Mouse (Mus musculus) heart, adult 8-10 months (tissue): ENCODE data around the gene Slc30a1. TPM values are rescaled to one million over a fixed set of nuclear protein-coding genes. Genes with fewer than 3 reads are reported as not detected.
A peak's percentile ranks its signal among the peaks of the same experiment; 100 is the strongest.

Experiments used
- DNase-seq: peaks from one replicate; pipeline ENCODE4 v3.0.0; 2022; ENCODE audit warnings: low spot score
- total RNA-seq, 4 experiments: library from RNA; stranded (reverse); gene quantifications; 2 replicates each; pipeline ENCODE4 v1.2.4; 2022

Gene Slc30a1
- total RNA-seq, 4 experiments from 2014 or later = 16.2 to 19.5 (median 16.6) TPM

GRCm38 (mm10) chr1:191896806-191897552, 9.6 kb upstream of the Slc30a1 start:
- DNase-seq = peak; percentile 57

GRCm38 (mm10) chr1:191905637-191906533, 682 bp upstream of the Slc30a1 start:
- DNase-seq = no peak

- peak; percentile 55 for DNase-seq
Observed at GRCm38 (mm10) chr1:191907431-191907810, 854 bp downstream of the Slc30a1 start.

- DNase-seq = no peak
Observed at GRCm38 (mm10) chr1:191908906-191909305, 2.3 kb downstream of the Slc30a1 start.

DNA sequence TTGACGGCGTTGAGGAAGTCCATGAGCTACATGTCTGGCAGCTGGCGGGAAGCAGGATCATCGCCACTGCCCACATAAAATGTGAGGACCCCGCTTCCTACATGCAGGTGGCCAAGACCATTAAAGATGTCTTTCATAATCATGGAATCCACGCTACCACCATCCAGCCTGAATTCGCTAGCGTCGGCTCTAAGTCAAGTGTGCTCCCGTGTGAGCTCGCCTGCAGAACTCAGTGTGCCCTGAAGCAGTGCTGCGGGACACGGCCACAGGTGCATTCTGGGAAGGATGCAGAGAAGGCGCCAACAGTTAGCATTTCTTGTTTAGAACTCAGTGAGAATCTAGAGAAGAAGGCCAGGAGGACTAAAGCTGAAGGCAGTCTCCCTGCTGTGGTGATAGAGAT, 2.7 kb downstream of the Slc30a1 start:
- no peak for DNase-seq

DNA sequence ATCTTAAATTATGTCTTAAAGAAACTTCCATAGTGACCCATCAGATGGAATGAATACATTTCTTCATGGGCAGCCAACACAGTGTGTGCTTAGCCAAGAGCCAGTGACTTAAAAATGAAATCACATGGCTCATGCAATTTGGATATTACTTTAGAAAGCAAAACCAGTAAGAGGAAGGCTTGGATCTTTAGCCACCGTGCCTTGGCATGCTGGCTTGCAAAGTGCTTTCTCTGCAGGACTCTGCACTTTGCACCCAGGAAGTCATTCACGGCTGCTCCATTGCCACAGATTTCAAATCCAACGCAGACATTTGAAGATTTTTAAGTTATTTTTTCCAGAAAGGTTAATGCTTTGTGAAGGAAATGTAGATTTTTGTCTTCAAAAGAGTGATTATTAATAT, 4.1 kb downstream of the Slc30a1 start:
- no peak for DNase-seq

DNA sequence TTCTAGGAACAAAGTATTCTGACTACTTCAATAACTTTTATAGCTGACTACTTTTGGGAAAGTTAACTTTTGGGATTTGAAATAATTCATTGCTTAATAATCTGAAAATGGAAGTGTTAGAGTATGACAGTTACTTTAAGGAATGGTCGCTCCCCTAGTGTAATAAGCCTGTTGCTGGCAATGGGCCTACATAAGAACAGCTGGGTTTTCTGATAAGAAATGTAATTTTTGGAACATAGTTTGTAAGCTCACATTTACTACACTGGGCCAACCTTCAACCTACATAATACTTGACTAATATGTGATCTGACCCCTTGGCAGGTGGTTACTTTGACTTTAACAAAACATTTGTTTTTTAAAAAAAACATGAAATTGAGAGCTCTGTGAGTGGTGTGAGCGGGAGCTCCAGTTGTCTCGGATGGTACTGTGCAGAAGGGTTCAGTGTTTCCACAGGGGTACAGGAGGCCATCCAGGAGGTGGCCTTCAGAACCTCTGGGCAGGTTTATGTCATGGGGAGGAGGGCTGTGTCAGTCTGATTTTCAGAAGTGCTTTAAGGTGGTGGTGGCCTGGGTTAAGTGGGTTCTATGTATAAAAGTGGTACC, 4.6 kb downstream of the Slc30a1 start:
- DNase-seq = no peak

GRCm38 (mm10) chr1:191914647-191915046, 8.1 kb downstream of the Slc30a1 start:
- no peak for DNase-seq

GRCm38 (mm10) chr1:191915586-191915985, 9.0 kb downstream of the Slc30a1 start:
- no peak for DNase-seq

GRCm38 (mm10) chr1:191916876-191917275, 10.3 kb downstream of the Slc30a1 start:
- no peak for DNase-seq

DNA sequence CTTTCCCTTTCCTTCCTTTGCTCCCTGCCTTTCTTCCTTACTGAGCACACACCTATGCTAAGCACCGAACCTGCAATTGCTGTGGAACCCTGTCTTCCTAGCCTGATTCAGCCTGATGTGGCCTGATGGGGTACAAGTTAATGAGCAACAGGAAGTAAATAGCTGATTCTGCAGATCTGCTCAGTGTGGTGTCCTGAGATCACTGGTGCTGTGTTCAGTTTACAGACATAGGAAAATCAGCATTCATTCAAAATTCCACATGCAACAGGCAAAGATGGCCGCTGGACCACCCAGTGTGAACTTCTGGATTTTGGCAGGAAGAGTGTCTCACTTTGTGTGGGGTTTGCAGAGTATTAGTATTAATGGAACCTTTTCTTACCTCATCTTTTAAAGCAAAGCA, 12.8 kb downstream of the Slc30a1 start:
- no peak for DNase-seq

- DNase-seq = no peak
Observed at GRCm38 (mm10) chr1:191921701-191922100, 15.1 kb downstream of the Slc30a1 start.

- DNase-seq = no peak
Observed at GRCm38 (mm10) chr1:191925496-191925895, 18.9 kb downstream of the Slc30a1 start.

DNA sequence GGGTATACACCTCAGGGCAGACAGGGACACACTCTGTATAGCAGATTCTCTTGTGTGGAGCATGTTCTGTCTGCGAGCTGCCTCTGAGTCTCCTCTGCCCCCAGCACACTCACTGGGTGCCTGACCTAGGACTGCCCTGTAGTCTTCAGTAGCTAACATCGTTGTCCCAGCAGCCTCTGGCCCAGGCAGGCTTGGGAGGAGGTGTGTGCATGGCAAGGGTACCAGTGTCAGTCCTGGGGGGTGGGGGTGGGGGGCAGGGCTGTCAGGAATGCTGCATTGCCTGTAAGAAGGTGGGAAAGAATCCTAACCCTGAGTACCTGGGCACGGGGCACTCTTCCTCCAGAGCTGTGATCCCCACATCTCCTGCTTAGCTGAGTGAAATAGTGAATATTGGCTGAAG, 20.1 kb downstream of the Slc30a1 start:
- DNase-seq = no peak

DNA sequence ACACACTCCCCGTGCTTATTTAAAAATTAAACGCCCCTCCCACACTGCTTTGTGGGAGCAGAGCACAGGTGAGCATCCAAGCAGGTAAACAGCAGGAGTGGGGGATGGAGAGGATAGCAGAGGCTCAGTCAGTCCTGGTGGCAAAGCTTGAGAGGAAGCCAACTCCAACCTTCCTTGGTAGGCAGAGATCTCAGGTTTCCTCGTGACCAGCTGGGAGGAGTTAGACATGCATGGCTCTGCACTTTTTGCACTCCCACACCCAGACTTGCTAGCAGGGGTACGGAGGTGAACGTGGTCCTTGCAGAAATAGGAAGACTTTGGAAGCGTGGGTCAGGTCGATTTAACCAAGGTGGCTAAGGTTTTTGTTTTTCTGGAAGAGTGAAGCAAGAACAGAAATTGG, 21.8 kb downstream of the Slc30a1 start:
- no peak for DNase-seq

DNA sequence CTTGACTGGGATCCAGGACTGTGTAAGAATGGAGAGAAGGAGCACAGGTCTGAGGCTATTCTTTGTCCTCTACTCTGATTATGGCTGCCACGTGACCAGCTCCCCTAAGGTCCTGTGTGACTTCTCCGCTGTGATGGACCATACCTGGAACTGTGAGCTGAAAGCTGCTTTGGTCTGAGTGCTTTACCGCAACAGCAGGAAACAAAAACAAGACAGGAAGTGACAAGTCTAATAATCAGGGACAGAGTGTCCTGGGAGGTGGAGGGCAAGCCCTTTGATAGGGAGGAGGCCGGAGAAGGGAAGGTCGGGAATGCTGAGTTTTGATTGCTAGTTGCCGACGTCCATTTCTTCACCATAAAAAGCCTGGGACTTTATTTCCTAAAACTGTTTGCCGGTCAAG, 22.5 kb downstream of the Slc30a1 start:
- no peak for DNase-seq

DNA sequence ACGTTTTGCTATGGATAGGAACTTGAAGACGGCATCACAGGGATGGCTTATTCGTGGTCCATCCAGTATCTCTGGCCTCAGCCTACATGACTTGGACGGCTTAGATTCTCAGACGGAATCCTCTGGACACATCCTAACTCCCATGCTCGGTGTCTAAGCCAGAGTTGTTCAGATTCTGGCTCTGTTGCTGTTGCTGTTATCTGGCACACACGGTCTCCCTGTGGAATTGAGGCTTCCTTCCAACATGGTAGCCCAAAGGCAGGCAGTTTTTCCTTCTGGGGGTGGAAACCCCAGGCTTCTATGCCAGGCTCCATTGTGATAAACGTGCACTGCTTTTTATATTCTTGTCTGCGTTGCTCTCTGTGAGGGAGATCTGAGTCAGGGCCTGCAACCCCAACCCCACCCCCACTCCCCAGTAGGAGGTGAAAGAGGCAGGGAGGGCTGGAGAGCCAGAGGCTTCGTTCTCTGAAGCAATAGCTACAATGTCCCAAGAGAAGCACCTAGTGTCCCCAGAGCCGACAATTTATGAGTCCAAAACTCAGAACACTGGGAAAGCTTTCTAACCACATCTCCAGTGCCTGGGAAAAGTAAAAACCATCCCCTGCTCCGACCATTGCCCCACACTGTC, 23.4 kb downstream of the Slc30a1 start:
- no peak for DNase-seq

DNA sequence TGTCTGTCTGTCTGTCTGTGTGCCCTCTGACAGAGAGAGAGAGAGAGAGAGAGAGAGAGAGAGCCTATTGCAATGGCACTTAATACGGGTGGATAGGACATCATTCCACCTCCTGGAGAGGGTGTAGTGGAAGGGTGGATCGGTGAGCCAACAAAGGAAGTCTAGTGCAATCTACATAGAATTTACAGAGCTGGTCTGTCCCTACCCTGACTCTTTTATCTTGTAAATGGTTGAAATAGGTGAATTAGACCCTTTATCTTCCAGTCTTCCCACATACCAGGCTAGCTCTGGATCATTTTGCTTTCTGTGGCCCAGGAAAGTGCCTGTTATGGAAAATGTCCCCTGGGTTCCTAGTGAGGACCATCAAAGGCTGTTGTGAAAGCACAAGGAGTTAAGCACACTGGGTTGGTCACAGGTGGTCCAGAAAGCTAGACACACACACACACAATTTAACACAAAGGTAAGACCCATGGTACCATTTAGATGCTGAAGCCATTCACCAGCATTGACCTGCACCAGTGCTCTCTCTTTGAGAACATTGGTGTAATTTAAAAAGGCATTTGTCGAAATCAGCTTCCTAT, 24.0 kb downstream of the Slc30a1 start:
- no peak for DNase-seq

- no peak for DNase-seq
Observed at GRCm38 (mm10) chr1:191932286-191932985, 25.9 kb downstream of the Slc30a1 start.

DNA sequence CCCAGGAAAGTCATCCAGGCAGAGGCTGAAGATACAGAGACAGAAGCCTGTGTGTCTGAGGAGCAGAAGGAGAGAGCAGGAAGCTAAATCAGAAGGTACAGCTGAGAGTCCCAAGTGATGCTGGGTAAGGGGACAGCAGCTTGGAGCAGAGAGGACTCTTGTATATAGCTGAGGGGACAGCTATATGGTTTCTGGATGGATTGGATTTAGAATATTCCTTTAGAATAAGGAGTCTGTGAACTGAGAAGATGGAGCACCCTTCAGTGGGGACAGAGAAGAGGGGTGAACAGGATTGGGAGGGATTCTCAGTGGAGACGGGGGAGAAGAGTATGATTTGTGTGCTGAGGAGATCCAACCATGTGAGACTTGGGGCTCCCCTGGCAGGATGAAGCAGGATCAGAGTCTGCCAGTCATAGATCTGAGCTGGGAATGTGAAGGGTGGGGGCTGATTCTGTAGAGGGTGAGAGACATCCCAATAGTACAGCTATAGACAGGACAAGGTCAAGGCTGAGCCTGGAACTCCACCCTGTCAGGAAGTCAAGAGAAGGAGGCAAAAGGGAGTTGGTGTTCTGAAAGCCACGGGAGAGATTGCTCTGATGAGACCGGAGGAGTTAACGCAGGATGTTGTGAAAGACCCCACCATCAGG, 26.5 kb downstream of the Slc30a1 start:
- no peak for DNase-seq
